Mouse (Mus musculus): ENCODE measurements around the gene Kcnj6.

Kcnj6 gene

DNA sequence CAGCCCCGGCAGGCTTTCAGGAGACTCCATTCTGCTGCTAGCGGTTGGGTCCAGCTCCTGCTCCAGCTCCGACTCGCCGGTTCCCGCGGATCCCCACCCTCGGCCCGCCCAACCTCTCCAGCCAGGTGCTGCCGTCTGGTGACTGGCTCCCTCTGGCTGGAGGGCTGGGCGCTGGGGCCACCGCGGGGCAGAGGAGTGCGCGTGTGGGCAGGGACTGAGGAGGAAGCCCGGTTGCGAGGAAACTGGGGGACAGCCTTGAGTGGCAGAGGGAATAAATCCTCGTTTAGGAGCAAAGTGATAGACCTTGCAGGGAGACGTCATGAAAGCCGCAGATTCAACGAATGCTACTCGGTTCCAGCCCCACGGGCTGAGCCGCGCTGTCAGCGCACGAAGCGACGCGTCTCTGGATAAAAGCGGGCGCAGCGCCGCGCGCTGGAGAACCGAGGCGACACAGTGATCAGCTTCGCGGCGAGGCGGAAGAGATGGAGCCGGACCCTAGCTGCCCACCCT lies at the start of gene Kcnj6:
Gene Kcnj6 (minus strand): TSS at position 362 of the 510 bp plus-strand sequence.
- DNase-seq: no peak

DNA sequence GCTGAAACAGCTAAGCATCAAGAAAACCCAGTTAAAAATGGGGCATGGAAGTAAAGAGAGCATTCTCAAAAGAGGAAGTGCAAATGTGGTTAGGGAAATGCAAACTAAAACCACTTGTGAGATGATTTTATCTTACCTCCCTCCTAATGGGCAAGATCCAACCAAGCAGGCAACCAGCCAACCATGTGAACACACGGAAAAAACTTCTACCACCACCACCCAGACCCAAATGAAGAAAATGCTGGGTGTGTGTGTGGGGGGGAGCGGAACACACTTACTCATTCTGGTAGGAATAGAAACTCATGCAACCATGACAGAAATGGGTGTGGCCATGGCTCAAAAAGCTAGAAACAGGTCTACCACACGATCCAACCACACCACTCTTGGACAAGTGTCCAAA lies 12.4 kb upstream of the Kcnj6 start:
- no peak for DNase-seq

DNA sequence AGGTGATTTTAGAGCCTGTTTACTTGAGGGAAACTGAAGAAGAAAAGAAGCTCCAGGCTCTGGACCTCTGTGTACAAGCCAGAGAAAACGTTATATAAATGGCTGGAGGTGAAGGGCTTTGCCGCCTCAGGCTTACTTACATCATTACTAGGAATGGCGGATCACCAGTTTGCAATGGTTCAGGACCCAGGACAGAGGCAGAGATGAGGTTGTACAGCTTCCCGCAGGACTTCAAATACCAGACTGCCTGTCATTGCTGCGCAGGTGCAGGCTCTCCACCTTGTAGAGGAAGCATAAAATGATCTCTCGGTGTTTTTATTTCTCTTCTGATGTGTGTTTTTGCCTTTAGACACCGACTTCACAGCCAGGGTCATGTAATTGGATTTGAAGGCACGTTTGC lies 7.1 kb upstream of the Kcnj6 start:
- no peak for DNase-seq

DNA sequence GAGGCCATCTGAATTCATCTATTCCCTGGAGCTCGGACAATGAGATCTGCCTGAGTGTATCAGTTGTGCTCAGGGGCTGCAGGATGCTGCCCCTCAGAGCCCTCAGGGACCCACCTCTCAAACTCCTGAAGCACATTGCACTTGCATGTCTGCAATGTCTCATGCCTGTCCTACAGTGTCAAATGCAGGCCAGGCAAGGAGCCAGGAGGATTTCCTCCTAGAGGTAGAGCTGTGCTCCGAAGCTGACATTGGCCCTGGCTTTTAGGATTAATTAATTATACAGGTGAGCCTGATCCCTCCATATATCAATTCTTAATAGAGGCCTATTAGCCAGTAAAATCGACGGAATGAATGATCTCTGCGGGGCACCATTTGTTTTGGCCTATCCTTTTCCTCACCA lies 2.0 kb upstream of the Kcnj6 start:
- DNase-seq: no peak

DNA sequence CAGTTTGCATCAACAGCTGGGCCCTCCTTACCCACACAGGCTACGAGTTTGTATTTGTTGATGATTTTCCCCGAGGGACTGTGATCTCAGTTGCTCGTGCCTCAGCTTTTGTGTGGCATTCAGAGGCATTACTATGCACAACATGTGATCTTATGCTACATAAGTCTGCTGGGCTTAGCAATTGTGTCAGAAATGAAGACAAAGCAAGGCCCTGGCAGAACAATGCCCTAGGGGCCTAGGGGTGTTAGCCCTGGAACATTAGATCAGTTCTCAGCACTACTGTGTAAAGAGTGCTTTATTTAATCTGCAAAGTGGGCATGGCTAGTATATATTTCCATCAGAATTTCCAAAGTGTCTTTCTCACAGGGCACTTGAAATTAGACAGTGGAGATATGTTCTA lies 1.5 kb upstream of the Kcnj6 start:
- DNase-seq: no peak

DNA sequence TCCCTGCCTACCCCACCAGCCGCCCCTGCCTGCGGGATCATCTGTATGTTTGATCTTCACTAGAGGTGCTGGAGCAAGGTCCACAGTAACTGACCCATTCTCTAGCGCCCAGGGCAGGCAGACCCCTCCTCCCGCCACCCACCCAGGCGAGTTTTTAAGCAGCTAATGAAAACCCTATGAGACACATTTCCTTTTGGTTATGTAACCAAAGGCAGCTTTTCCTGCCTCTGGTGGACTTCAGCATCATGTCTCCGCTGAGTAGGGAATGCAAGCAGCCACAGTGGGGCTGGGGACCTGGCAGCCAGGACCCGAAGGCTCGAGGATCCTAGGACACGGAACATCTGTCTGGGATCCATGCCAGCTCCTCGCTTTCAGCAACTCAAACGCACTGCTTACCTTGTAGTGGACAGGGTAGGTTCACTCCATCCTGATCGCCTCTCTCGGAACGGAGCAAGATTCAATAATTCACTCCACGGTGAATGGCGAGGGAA lies 665 bp downstream of the Kcnj6 start:
- DNase-seq: no peak

DNA sequence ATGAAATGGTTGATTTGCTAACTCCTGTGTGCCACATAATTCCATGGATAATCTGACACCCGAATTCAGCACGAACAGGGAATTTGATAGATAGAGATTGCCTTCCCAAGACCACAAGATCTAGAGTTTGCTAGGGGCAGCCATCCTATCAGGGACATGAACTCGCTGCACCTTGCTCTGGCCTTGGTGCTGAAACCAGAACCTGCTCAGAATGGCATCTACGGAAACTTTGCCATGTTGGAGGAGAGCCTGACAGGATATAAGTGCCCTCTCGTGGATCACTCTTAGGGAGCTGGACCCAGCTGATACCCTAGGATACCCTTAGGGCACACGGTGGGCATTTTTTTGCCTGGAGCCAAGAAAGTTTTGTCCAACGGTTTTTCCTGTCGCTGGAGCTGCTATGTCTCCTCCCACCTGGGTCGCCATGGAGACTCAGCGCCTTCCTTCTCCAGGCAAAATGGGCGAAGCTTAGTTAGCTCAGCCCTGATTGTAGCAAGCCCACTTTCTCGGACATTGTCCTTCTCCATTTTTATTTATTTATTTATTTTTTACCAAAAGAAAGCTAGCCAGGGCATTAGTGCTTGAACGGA lies 1.9 kb downstream of the Kcnj6 start:
- DNase-seq: no peak

DNA sequence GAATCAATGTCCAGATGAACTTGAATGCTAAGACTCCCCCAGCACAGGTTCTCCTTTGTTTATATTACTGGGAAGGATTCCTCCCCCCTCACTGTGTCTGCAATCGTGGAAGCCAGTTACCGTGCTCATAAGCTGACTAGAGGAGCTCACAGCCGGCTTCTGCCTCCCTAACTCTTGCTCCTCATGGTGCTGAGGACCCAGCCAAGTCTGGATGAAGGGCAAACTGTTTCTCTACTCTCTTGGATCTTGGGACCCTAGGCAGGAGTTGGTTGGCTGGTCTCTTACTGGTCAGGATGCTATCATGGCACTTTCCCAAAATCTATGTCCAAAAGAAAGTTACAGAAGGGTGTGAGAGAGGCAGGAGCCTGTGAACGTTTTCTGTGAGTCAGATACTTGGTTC lies 2.6 kb downstream of the Kcnj6 start:
- DNase-seq: no peak

DNA sequence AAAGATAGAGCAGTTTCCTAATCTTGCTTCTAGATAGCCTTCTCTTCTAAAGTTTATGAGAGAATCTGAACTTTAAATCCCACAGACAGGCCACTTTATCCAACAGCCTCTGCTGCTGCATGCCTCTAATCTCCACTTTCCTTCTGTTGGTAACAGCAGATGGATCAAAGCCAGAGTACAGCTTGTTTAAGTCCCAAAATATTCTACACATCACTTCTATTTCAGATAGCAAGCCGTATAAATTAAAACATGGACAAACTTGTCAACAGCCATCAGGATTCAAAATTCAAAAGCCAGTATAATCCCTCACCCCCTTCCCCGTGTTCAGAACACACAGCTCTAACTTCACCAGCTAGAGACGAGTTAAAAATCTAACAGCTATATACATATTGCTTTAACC lies 3.4 kb downstream of the Kcnj6 start:
- no peak for DNase-seq

DNA sequence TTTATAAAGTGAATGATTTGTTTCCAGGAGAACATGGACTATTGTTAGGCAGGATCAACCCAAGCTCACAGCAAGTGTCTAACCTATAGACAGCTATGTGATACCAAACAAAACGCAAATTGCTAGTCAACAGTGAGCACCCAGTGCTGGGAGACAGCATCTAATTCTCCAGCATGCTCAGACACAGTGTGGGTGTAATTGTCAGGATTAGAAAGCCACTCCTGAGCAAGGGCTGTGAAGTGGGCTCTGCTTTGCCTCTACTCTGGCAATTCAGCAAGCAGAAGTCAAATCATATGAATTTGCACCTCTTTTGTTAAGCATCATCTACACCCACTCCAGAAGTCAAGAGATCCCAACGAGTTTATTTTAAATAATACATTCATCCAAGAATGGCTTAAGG lies 7.4 kb downstream of the Kcnj6 start:
- DNase-seq: no peak

DNA sequence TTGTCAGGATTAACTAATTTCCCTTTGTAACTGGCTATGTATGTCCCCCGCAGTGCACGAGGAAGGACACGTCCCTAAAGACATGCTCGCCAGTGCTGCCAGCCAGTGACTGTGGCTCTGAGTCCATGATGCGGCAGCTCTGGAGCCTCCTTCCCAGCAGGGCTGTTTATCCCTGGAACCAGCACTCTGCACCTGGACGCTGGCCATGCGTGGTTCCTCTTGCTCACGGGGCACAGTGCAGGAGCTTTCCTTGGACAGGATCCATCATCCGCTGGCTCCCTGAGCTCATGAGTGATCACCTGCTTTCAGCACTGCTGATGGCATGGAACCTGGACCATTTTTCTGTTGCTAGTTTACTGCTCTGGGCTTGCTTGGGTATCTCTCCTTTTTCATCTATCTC lies 10.8 kb downstream of the Kcnj6 start:
- no peak for DNase-seq

DNA sequence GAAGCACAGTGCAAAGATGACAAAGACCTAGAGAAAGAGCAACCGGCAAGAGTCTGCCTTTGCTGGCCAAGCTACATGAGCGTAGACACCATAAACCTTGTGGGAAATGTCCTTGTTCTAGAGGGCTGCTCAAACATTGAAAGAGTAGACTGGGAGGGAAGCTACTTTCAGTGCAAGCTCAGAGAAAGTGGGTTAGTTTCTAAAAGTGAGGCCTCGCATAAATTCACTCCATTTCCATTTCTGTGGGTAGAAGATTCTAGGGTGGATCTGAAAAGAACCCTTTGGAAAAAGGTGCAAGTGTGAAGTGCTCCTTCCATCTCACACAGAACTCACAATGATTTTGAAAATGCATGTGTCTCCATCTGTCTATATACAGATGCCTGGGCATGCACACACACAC lies 13.2 kb downstream of the Kcnj6 start:
- no peak for DNase-seq

DNA sequence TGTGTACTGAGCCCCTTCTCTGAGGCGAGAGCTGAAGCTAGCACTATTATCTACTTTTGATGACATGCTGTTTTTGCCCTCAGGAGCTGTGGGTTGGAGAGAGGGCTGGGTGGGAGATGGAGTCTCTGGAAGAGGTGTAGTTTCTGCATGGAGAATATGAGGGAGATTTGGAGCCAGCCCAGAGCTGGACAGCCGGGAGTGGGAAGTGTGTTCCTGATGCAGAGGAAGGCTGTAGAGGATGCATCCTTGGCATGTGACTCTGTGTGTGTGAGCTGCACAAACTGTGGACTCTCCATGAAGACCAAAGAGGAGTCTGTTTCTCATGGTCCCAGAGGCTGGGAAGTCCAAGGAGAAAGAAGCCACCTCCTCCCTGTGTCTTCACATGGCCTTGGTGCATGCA lies 17.1 kb downstream of the Kcnj6 start:
- no peak for DNase-seq

DNA sequence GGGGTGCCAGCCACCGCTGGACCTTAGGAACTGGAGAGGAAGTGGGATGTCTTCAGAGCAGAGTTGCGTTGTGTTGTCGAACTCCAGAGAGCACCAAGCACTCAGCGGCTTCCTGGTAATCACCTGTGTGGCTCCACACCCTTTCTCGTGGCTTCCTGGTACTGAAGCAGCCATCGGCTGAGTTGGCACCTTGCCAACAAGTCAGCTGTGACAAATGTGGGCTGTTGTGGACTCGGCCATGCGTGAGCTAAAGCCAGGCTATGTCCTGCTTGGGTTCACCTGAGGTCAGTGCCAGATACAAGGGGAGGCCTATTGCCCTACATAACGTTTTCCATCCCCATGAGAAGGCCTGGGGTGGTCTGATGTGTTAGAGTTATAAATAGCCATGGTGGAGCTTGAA lies 18.0 kb downstream of the Kcnj6 start:
- no peak for DNase-seq

DNA sequence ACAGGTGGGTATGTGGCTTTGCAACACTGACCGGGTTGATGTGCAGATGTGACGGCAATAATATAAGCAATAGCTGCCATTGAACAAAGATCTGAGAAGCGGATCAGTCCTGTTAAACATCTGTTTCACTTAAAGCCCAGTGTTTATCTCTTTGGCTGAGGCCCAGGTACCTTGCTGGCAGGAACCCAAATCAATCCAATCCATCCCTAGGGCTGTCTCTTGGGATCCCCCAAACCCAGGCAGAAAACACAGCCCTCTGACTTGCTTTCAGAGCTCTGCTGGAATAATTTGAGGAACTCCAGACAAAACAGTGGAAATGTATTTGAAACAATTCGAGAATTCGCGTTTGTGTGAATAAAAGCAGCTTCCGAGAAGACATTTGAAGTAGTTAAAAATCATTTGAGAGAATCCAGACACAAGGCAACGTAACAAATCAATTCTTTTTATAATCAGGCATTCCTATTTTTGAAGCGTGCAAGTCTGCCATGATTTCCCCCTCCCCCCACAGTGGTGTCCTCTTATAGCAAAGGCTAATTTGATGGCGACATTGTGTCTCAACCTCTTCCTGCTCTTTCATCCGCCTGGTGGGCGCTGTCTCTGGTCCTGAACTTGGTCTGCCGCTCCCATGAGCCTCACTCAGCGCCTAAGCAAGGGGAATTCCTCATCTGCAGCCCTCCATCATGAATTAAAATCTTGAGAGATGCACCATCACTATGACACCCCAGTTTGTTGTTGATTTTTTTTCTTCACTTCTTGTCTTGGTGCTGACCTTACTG lies 25.2 kb downstream of the Kcnj6 start:
- DNase-seq: no peak

DNA sequence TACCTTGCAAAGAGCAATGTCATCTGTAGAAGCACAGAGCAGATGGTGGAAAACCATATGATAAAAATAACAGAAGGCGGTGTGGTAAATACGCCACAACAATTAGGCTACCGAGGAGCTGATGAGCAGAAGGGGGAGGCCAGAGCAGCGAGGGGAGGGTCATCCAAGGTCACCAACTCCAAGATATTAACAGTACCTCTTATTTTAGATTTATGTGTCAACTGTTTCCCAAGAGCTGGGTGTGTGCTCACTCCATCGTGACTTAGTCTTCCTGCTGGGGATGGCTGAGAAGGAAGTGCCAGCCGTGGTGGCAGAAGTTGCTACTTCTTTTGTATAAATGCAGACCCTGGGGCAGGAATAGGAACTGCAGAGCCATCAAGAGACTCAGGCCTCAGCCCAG lies 28.6 kb downstream of the Kcnj6 start:
- no peak for DNase-seq

DNA sequence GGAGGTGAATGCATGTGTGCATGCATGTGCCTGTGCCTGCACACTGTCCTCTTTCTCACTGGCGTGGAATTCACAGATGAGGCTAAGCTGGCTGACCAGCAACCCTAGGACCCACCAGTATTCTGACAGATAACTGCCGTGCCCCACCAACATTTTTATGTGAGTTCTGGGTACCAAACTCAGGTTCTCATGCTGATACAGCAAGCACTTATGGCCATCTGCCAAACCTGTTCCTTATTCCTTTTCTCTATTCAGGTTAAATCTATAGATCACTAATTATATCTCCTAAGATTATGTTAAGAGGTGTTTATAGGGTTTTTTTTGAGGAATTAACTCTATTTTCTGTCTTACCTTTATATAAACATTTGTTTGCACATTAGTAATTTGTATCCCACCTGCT lies 29.0 kb downstream of the Kcnj6 start:
- DNase-seq: no peak

DNA sequence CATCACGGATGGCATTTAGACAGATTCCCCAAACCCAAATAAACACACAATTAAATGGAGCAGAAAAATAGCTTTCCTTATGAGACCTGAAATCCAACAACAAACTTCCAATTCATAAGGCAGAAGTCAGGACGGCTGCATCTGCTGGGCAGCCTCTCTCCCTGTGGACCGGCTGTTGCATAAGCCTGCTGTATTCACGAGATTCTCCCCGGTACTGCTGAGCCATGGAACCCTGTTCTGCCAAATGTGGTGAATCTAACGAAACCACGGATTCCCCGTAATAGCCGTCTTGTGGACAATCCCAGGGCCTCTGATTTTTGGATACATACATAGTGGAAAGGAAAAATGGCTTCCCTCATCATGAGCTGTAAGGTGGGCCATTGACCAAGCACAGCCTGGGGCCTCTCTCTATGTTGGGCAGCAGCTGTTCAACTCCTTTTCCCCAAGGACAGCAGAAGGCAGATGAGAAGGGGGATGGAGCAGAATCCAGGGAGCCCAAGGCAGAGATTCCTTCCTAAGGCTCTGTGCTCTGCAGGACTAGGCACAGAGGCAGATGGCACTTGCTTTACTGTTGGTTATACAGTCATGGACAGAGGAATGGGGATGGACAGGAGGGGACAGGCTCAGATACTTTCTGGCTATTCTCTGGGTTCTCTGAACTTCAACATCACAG lies 40.2 kb downstream of the Kcnj6 start:
- DNase-seq: no peak

DNA sequence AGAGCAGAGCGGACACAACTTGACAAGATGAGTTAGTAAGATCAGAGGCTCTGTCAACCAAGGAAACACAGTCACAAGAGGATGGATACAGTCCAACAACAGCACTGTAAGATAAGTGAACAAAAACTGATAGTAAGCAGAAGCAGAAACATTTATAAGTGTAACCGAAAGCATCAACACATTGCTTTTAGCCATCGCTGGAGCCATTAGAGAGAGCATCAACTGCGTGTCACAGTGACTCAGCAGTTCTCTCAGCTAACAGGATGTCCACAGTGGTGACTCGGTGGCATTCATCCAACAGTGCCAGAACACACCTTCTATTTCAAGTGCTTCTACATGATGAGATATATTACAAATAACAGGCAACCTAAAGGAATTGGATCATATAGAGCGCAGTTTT lies 41.1 kb downstream of the Kcnj6 start:
- DNase-seq: no peak

DNA sequence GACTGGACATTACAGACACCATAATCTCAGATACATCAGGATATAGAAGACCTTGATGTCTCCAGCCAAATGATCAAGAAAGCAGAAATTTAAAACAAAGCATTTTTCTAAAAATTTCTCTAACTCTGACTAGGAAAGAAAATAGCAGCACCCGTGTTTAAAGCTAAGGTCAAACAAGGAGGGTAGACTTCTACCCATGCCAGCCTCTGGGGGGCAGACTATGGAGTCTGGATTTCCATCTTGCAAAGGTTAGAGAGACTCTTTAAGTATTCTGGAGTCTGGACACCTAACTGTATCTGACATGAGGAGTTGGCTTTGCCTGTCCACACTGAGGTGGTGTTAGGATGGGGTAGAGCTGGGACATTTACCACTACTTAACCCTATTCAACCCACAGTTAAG lies 44.2 kb downstream of the Kcnj6 start:
- DNase-seq: no peak

DNA sequence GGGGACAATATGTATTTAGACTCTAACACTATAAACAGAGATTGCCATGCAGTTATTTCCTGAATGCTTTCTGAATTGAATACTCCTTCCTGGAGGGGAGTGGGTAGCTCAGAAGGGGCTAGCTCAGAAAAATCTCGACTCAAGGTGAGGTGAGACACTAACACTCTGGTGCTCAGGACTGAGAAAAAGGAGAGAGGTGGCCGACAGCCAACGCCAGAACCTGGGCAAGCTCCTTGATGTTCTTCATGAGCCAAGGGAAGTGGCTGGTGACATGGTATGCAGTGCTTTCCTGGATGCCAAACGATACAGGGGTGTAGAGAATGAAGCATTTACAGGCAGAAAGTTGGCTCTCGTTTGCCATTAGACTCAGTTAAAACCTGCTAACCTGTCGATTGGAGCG lies 48.3 kb downstream of the Kcnj6 start:
- no peak for DNase-seq

DNA sequence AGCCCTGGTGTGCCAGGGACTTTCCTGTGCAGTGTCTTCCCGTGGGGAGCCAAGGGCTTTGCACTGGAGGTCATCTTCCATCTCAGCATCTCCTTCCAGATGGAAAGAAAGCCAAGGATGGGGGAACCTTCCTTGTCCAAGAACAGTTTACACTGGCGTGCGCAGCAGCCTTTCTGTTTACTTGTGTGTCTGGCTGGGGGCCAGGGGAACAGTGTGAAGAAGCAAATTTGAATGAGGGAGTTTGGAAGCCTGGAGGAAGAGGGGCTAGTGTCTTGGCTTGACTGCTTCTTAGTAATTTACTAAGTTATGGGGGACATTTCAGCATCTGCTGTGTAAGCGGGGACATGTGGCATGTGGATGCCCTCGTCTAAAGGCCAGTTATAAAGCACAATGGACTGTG lies 50.7 kb downstream of the Kcnj6 start:
- no peak for DNase-seq

DNA sequence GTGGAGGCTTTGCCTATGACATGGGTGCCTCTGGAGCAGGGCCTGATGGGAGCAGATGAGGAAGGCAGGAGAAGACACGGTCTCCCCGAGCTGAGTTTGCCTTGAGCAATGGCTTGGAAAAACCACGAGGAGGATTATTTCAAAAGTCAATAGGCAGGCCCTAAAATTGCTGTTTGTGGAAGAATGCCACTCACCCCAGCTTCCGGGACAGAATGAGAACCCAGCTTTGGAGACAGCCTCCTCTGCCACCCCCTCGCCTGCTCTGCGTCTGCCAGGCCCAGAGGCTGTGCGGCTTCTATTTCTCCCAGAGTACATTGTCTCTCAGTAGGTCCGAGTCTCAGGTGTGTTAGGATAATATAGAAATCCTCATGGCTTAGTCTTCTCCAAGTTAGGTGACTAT lies 64.8 kb downstream of the Kcnj6 start:
- DNase-seq: no peak

Measured in thymus, postnatal 36 days (tissue).